17 mouse cellular contexts compared by ENCODE assay signal in genomic region chr2:20571940-20572339, GRCm38 (mm10).
DNase-seq lines count a peak whose midpoint lies in the region; TF ChIP-seq lines count a peak whose summit lies in the region.
"Had no signal": no experiment of that assay in that cellular context is flagged by ENCODE, and none has a peak within 500 bp of the region (broad histone marks: within the 10 kb centered on the region; RNA-seq: fewer than 3 reads in every experiment).

No protein-coding gene starts in this region.

- peak; percentile 30 for DNase-seq in heart, embryonic 10.5 days (ENCODE audit: low spot score)
- DNase-seq in heart, postnatal 25 days (ENCODE audit: low spot score), result no peak
- no peak for DNase-seq in CH12.LX (ENCODE audit: extremely low read depth)
- no peak for DNase-seq in frontal cortex, postnatal 25 days (ENCODE audit: low spot score in 2 of 2)
- DNase-seq: adrenal gland, adult 2 months; adrenal gland, adult 8-10 months; adrenal gland, postnatal 10 days; adrenal gland, postnatal 14 days; adrenal gland, postnatal 25 days; adrenal gland, postnatal 36 days; B cell, adult 2 months; cerebellum, adult 11 months; cerebellum, adult 11-12 months; cerebellum, adult 18-20 months; cerebellum, adult 2 months had no signal

- dilution Hi-C loops in CH12.LX (cut with MboI; ENCODE audit: extremely low pct_ligation_motif_present, extremely low pct_unique_long_range_greater_than_20kb, low sequenced_read_pairs), result no loop called here

- intact Hi-C loops in heart, postnatal 25 days (cut with DNase I), result no loop called here

- no peaks in the 10 kb centered on the region for H3K9me3 ChIP-seq in heart, embryonic 10.5 days
- H3K9me3 ChIP-seq in CH12.LX (replicated peaks; ENCODE audit: low read length), result peaks cover 7% of the 10 kb centered on the region
- H3K9me3 ChIP-seq: G1E had no signal

- H3K27ac ChIP-seq in heart, embryonic 10.5 days, result no peak overlapping the region
- no peak overlapping the region for H3K27ac ChIP-seq in CH12.LX (ENCODE audit: insufficient read depth, low read depth)

- no peaks in the 10 kb centered on the region; the same call in 1 of the 2 replicates for H3K79me2 ChIP-seq in CH12.LX (replicated peaks; ENCODE audit: control insufficient read depth, extremely low read depth, insufficient read depth, poor library complexity, severe bottlenecking)

- TF ChIP-seq CTCF in CH12.LX (conservative IDR thresholded peaks at IDR 0.05 in 1 of 2, IDR thresholded peaks at IDR 0.05 in 1 of 2; ENCODE audit: low read depth in 2 of 2, low read length in 2 of 2), result no peak

- TF ChIP-seq RAD21 in CH12.LX (IDR thresholded peaks at IDR 0.05; ENCODE audit: low read depth, low read length), result no peak

- TF ChIP-seq POLR2A in CH12.LX (IDR thresholded peaks at IDR 0.05; ENCODE audit: low read depth, low read length), result no peak

- H3K36me3 ChIP-seq in heart, embryonic 10.5 days, result no peaks in the 10 kb centered on the region
- peaks cover 6 to 32% of the 10 kb centered on the region in 2 experiments for H3K36me3 ChIP-seq in CH12.LX (replicated peaks in 1 of 2; ENCODE audit: control insufficient read depth in 1 of 2, insufficient read depth in 1 of 2, low read length in 1 of 2)
- H3K36me3 ChIP-seq: G1E had no signal

- no peaks in the 10 kb centered on the region for H3K27me3 ChIP-seq in heart, embryonic 10.5 days (ENCODE audit: insufficient read depth, poor library complexity, severe bottlenecking)
- no peaks in the 10 kb centered on the region for H3K27me3 ChIP-seq in CH12.LX (replicated peaks)
- H3K27me3 ChIP-seq: Patski had no signal

- H3K4me2 ChIP-seq in CH12.LX (ENCODE audit: insufficient read depth, low read depth, poor library complexity, severe bottlenecking), result no peak overlapping the region; the same call in 1 of the 2 replicates

- no peak overlapping the region for H3K9ac ChIP-seq in CH12.LX (ENCODE audit: insufficient read depth, low read depth)

- 73% methylated on average over 1 of the region's 1 CpGs for WGBS in heart, embryonic 10.5 days

- no peaks in the 10 kb centered on the region for H3K4me1 ChIP-seq in heart, embryonic 10.5 days
- peaks cover 9 to 20% of the 10 kb centered on the region in 2 experiments; a peak in 2 of 4 replicates for H3K4me1 ChIP-seq in CH12.LX (ENCODE audit: control insufficient read depth in 1 of 2, insufficient read depth in 2 of 2)

- in situ Hi-C loops in CH12.LX (cut with MboI; ENCODE audit: low pct_ligation_motif_present, low pct_unique_long_range_greater_than_20kb, low sequenced_read_pairs), result no loop called here

- TF ChIP-seq EP300 in CH12.LX (IDR thresholded peaks at IDR 0.05; ENCODE audit: low read length), result peak; percentile 86

- H3K4me3 ChIP-seq in heart, embryonic 10.5 days, result no peak overlapping the region
- no peak overlapping the region for H3K4me3 ChIP-seq in CH12.LX (replicated peaks in 1 of 3; ENCODE audit: low read depth in 2 of 3, low read length in 2 of 3, poor library complexity in 1 of 3)

TF ChIP-seq in CH12.LX, 34 proteins besides CTCF, POLR2A, EP300 and RAD21:
- TF ChIP-seq MAZ (IDR thresholded peaks at IDR 0.05; ENCODE audit: low read depth, low read length) (no peak), JUND (conservative IDR thresholded peaks at IDR 0.05; ENCODE audit: low read depth, low read length) (peak; percentile 89), UBTF (IDR thresholded peaks at IDR 0.05; ENCODE audit: low read depth, low read length) (no peak), IRF4 (IDR thresholded peaks at IDR 0.05; ENCODE audit: low read depth, low read length) (peak; percentile 88), ELF1 (IDR thresholded peaks at IDR 0.05; ENCODE audit: low read depth, low read length) (peak; percentile 12; the same call in 1 of the 2 replicates), E2F4 (IDR thresholded peaks at IDR 0.05; ENCODE audit: insufficient replicate concordance, low read depth, low read length) (no peak), JUN (IDR thresholded peaks at IDR 0.05; ENCODE audit: insufficient read depth, low read depth, low read length) (peak; percentile 56; the same call in 1 of the 2 replicates), ETS1 (conservative IDR thresholded peaks at IDR 0.05; ENCODE audit: low read depth, low read length) (no peak), TBP (conservative IDR thresholded peaks at IDR 0.05; ENCODE audit: low read depth, low read length) (no peak)
TF ChIP-seq in CH12.LX: peak in this region for 4.
